Mouse (Mus musculus): ENCODE data around the gene Asgr1. TPM values are rescaled to one million over a fixed set of nuclear protein-coding genes. Genes with fewer than 3 reads are reported as not detected.
"Not testable (repeated sequence)": the region's sequence is repeated elsewhere in the genome, so short reads cannot be mapped to it uniquely, and the experiment has no call there.

The Asgr1 gene
- total RNA-seq, 2 experiments from 2014 or later = not detected

DNA sequence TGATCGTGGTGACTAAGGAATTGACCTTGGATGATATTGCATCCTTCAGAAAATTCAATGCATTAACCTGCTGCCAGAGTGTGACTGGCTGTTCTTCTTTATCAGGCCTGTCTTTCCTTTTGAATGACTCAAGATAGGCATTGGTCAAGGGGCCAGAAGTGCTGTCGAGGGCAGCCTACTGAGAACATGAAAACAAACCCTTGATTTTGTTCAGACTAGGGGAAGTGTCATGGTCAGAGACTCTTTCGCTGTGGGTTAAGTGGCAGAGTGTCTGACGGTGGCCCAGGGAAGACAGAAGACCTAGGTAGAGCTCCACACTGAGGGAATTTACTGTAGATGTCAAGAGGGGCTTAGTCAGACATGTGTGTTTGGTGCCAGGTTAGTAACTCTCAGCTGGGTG, 12.8 kb downstream of the Asgr1 start:
- DNase-seq (ENCODE audit: low spot score) = no peak

DNA sequence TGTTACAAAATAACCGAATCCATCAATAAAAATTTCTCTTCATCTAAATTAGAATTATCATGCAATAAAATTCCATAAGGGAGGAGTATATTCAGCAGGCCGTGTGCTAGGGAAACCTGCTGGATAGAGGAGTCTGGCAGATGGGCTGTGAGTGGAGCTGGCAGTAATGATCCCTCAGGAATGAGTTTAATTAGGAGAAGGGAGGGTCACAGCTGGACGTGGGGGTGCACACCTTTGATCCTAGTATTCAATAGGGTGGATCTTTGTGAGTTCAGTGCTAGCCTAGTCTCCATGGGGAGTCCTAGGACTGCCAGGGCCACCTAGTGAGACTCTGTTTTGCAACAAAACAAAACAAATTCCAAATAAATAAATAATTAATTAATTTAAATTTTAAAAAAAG, 14.4 kb downstream of the Asgr1 start:
- DNase-seq (ENCODE audit: low spot score) = no peak

DNA sequence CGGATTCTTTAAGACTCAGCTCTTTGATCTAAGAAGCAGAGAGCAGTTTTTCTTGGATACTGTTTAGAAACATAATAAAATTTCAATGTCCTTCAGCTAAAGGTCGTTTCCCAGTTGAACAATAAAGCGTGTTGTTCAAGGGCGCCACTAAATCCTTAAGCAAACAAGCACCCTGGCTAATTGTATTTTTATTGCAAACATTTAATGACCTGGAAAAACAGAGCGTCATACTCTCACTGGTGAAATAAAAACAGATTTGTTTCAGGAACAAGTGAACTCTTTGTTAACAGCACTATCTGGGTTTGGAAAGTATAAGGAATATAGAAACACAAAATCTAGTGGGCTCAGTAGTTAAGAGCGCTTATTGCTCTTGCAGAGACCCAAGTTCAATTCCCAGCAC, 16.2 kb downstream of the Asgr1 start:
- DNase-seq (ENCODE audit: low spot score) = no peak

GRCm38 (mm10) chr11:70070603-70071002, 16.7 kb downstream of the Asgr1 start:
- not testable (repeated sequence) for DNase-seq (ENCODE audit: low spot score)

- DNase-seq (ENCODE audit: low spot score) = peak; percentile 78
Observed at GRCm38 (mm10) chr11:70074379-70075071, 20.6 kb downstream of the Asgr1 start.

- DNase-seq (ENCODE audit: low spot score) = no peak
Observed at GRCm38 (mm10) chr11:70075581-70075980, 21.7 kb downstream of the Asgr1 start.

GRCm38 (mm10) chr11:70077441-70077840, 23.6 kb downstream of the Asgr1 start:
- no peak for DNase-seq (ENCODE audit: low spot score)

DNA sequence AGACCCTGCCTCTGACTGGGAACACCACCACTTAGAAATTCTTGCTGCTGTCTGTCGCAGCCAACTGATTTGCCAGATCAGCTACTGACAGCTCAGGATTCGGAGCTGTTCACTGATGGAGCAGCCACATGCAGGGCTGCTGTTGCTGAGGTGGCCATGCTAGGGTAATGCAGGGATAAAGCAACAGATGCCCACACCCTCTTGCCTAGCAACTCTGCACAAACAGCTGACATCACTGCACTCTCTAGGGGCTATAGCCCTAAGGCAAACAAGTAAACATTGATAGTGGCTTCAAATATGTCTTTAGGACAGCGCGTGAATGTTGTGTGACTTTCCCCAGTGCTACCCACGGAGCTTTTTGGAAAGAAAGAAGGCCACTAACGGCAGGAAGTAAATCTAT, 25.3 kb downstream of the Asgr1 start:
- DNase-seq (ENCODE audit: low spot score) = no peak

GRCm38 (mm10) chr11:70079928-70080327, 26.0 kb downstream of the Asgr1 start:
- DNase-seq (ENCODE audit: low spot score) = no peak

GRCm38 (mm10) chr11:70080803-70081590, 27.1 kb downstream of the Asgr1 start:
- DNase-seq (ENCODE audit: low spot score) = no peak

DNA sequence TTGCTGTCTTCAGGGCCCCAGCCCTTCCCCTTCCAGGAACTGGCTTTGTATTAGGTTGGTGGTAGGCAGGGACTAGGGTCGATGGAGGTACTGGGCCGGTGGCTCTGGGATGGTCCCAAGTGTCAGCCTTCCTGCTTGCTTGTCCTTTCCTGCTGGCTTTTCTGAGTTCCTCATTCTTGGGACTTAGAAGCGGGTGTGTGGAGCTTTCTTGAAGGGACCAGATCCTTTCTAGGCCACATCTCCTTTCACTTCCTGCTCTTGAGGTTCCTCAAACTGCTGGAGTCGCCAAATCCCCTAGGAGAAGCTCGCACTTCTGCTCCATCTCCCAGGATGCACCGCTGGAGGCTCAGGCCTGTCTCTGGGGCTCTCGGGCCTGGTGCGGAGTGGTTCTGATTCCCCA, 30.7 kb downstream of the Asgr1 start:
- peak; percentile 9 for DNase-seq (ENCODE audit: low spot score)

GRCm38 (mm10) chr11:70091986-70092783, 38.3 kb downstream of the Asgr1 start, which contains the start of gene Asgr2:
Gene Asgr2, plus strand, starts transcription at chr11:70092644.
- peak; percentile 29 for DNase-seq (ENCODE audit: low spot score)

GRCm38 (mm10) chr11:70097396-70097795, 43.5 kb downstream of the Asgr1 start:
- no peak for DNase-seq (ENCODE audit: low spot score)

- DNase-seq (ENCODE audit: low spot score) = no peak
Observed at GRCm38 (mm10) chr11:70099102-70099501, 45.2 kb downstream of the Asgr1 start.

DNA sequence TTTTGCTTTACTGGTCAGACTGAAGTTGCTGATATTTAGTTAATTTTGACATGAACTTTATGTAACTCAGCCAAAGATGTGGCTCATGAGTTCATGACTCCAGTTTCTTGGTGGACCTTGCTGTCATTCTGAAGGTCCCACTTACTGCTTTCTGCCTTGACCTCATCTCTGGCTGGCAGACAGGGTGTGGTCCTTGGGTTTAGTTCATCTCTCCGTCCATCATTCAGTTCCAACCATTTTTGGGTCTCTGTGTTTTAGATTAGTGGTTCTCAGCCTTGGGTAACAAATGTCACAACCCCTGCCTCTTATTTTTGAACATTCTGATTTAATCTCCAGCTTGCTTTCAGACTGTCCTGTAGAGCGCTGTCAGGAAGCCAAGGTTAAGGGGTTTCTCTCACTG, 45.9 kb downstream of the Asgr1 start:
- no peak for DNase-seq (ENCODE audit: low spot score)

DNA sequence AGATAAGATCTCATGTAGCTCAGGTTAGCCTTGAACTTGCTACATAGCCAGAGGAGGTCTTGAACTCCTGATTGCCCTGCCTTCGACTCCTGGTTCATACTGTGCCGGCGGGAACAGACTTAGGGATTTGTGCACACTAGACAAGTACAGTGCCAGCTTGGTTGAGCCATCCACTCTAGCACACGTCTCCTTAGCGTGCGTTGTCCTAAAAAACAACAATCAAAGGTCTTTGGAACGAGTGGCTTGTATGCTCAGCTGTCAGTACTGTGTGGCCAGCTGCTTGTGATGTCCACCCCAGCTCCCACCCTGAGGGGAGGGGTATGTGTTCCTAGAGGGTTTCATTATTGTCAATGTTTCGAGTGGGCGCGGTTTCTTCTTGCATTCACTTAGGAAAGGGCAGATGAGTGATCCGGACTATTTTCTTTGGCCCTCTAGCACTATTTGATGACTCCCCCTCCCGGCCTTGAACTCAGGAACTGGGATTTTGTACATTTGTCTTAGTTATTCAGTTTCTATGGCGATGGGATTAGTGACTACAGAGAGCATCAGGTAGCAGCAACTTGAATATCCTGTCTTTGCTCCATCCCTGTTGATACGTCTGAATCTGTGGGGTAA, 49.9 kb downstream of the Asgr1 start:
- no peak for DNase-seq (ENCODE audit: low spot score)

GRCm38 (mm10) chr11:70107085-70107484, 53.2 kb downstream of the Asgr1 start:
- DNase-seq (ENCODE audit: low spot score) = no peak
